Mouse (Mus musculus) lung, postnatal 0 days (tissue): ENCODE measurements around the gene Rora. TPM values are rescaled to one million over a fixed set of nuclear protein-coding genes. Genes with fewer than 3 reads are reported as not detected.

Experiments used
- ATAC-seq: fragments of 200-750 bp; cut with Nextera tagmentation; 2 replicates; pipeline ENCODE4 v1.8.0; 2017; ENCODE audit warnings: moderate library complexity
- DNase-seq: peaks from one replicate; pipeline ENCODE4 v3.0.0-alpha.2; 2016; ENCODE audit warnings: low spot score
- H3K27ac ChIP-seq: fragments of 300-500 bp; sonication (generic); 2 replicates; pipeline ENCODE4 v1.5.1; 2014; ENCODE audit warnings: antibody characterized with exemption, mild to moderate bottlenecking, low read length, mixed read lengths
- H3K27me3 ChIP-seq: fragments of 300-500 bp; sonication (generic); replicated peaks from 2 replicates; pipeline ENCODE4 v1.6.1; 2014; ENCODE audit warnings: low read length, mixed read lengths; ENCODE audit not compliant: insufficient read depth
- H3K36me3 ChIP-seq: fragments of 300-500 bp; sonication (generic); 2 replicates; pipeline ENCODE4 v1.6.1; 2014; ENCODE audit warnings: low read length, mixed read lengths; ENCODE audit not compliant: insufficient read depth
- H3K4me1 ChIP-seq: fragments of 300-500 bp; sonication (generic); 2 replicates; pipeline ENCODE4 v1.6.1; 2014; ENCODE audit warnings: antibody characterized with exemption, low read depth, low read length, mixed read lengths; ENCODE audit not compliant: insufficient read depth
- H3K4me2 ChIP-seq: fragments of 300-500 bp; sonication (generic); replicated peaks from 2 replicates; pipeline ENCODE4 v1.6.1; 2014; ENCODE audit warnings: low read depth, mild to moderate bottlenecking, low read length, moderate library complexity, mixed read lengths
- H3K4me3 ChIP-seq: fragments of 300-500 bp; sonication (generic); 2 replicates; pipeline ENCODE4 v1.5.1; 2014; ENCODE audit warnings: low read depth, low read length
- H3K9ac ChIP-seq: fragments of 300-500 bp; sonication (generic); replicated peaks from 2 replicates; pipeline ENCODE4 v1.6.1; 2014; ENCODE audit warnings: low read depth, mild to moderate bottlenecking
- H3K9me3 ChIP-seq: fragments of 300-500 bp; sonication (generic); 2 replicates; pipeline ENCODE4 v1.6.1; 2016; ENCODE audit warnings: low read length, mixed read lengths
- CTCF ChIP-seq: IDR thresholded peaks from 2 replicates; pipeline ENCODE4 v1.5.1; 2016; ENCODE audit warnings: antibody characterized with exemption, mild to moderate bottlenecking
- EP300 ChIP-seq: IDR thresholded peaks from 2 replicates; pipeline ENCODE4 v1.6.1; 2016; ENCODE audit warnings: antibody characterized with exemption, mild to moderate bottlenecking, control low read depth
- WGBS: fragments of 180-500 bp; shearing (Covaris S2); extraction: QIAGEN DNeasy Blood & Tissue Kit; methylation state at CpG from one replicate; pipeline ENCODE4 v1.1.7; 2014; 5-methylcytosine and 5-hydroxymethylcytosine counted together
- polyA plus RNA-seq: library from polyadenylated mRNA; unstranded; fragments of >200 nt; fragmentation: Nextera tagmentation; extraction: Ambion mirVana; gene quantifications from 2 replicates; pipeline ENCODE4 v1.2.1, GENCODE M21; 2015

Rora gene
- polyA plus RNA-seq, 1 experiment from 2014 or later: 18.8 TPM

DNA sequence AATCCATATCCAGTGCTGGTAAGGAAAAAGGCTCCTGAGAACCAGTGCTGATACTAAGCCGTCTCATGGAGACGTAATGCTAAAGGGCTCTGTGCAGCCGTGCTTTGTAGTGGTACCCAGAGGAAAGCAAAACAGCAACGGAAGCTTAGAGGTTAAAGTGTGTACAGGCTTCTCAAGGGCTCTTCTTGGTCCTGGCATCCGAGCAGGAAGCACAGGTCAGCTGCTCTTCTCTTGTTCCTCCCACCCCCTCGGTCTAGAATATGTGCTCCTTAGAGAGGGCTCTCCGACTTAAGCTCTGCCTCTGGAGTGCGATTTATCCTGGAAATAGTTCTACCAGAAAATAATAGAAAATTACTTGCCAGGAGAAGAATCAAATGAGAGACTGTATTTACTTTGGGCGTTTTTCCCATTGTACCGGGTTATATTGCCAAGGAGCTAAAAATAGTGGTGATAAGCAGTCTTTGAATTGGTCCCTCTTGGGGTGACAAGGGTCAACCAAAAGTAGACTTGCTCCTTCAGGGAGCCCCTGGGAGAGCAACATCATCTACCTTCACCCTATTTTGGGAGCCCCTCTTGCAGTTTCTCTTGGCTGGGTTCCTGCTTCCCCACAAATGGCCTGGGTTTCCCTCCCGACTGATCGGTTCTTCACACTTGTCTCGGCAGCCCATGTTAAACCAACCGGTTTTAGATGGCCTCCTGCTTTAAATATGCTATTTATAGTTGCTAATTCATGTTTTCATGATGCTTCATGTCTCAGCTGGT lies 57.5 kb downstream of the Rora start:
- WGBS: 44% methylated on average over 14 of the region's 14 CpGs
- Histone ChIP-seq H3K4me2 (no peak overlapping the region), H3K4me1 (no peaks in the 10 kb centered on the region), H3K4me3 (no peak overlapping the region), H3K9ac (no peak overlapping the region), H3K36me3 (no peaks in the 10 kb centered on the region), H3K27me3 (no peaks in the 10 kb centered on the region), H3K27ac (no peak overlapping the region), H3K9me3 (no peaks in the 10 kb centered on the region)
- ATAC-seq (peak; percentile 41; the same call in 1 of the 2 replicates), DNase-seq (peak; percentile 48)
- TF ChIP-seq CTCF: no peak
- TF ChIP-seq EP300: no peak

DNA sequence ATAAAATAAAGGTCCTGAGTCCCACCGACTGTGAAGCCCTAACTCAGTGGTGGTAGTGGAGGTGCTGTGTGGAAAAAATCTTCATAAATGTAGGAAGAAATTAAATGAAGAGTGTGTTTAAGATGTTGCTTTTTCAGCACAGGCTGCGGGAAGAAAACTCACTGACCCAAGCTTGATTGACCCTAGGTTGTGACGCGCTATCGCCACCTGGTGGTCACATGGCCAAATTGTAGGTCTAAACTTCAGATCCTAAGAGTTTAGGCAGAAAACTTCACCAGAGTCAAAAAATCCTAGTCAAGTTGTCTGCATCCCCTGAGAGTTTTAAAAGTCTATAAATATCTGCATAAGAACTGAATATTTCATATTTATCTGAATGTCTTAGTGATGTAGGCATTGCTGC lies 63.4 kb downstream of the Rora start:
- Histone ChIP-seq H3K27me3 (no peaks in the 10 kb centered on the region), H3K4me2 (no peak overlapping the region), H3K9ac (no peak overlapping the region), H3K36me3 (no peaks in the 10 kb centered on the region), H3K4me3 (no peak overlapping the region), H3K4me1 (no peaks in the 10 kb centered on the region), H3K27ac (no peak overlapping the region), H3K9me3 (no peaks in the 10 kb centered on the region)
- DNase-seq (no peak), ATAC-seq (no peak)
- WGBS: 24% methylated on average over 5 of the region's 5 CpGs
- TF ChIP-seq EP300 (no peak), CTCF (peak; percentile 70)

DNA sequence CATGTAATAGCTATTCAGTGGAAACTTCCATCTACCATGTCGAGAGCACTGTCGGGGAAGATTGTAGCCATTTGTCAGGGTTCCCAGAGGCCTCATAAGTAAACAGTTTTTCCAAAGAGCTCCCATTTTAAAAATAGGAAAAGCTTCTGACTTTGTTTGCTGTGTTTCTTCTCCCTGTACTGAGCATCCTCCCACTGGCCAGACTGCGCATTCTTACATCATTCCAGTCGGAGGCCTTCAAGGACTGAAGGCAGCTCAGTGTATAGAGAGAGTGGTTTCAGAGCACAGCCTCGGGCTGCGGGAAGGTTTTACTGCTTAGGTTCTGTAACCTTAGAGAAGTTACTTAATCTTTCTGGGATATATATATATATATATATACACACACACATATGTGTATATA lies 64.8 kb downstream of the Rora start:
- no peak for ATAC-seq
- H3K9ac ChIP-seq: no peak overlapping the region
- H3K4me2 ChIP-seq: no peak overlapping the region
- H3K9me3 ChIP-seq: no peaks in the 10 kb centered on the region
- 87% methylated on average over 6 of the region's 6 CpGs for WGBS
- H3K4me3 ChIP-seq: no peak overlapping the region
- no peak for DNase-seq
- no peaks in the 10 kb centered on the region for H3K27me3 ChIP-seq
- H3K4me1 ChIP-seq: no peaks in the 10 kb centered on the region
- no peaks in the 10 kb centered on the region for H3K36me3 ChIP-seq
- TF ChIP-seq CTCF: no peak
- no peak for TF ChIP-seq EP300
- H3K27ac ChIP-seq: no peak overlapping the region

DNA sequence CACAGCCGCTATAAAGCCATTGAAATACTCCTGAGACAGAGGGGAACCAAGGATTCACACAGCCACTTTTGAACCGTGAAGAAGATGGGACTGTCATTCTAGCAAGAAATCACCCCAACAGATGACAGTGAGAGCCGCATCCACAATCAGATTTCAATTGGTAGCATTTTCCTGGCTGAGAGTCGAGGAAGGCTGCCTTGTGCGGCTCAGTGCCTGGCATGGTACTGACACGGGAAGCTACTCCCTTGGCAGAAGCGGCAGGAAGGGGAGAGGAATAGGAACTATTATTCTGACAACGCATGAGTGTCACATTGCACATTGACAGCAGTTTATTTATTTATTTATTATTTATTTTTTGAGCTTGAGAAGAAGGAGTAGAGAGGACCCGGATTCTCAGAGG lies 65.7 kb downstream of the Rora start:
- ATAC-seq (no peak), DNase-seq (no peak)
- Histone ChIP-seq H3K27ac (no peak overlapping the region), H3K9ac (no peak overlapping the region), H3K4me1 (no peaks in the 10 kb centered on the region), H3K4me3 (no peak overlapping the region), H3K4me2 (no peak overlapping the region), H3K9me3 (no peaks in the 10 kb centered on the region), H3K27me3 (no peaks in the 10 kb centered on the region), H3K36me3 (no peaks in the 10 kb centered on the region)
- WGBS: 71% methylated on average over 9 of the region's 9 CpGs
- TF ChIP-seq CTCF (no peak), EP300 (no peak)

DNA sequence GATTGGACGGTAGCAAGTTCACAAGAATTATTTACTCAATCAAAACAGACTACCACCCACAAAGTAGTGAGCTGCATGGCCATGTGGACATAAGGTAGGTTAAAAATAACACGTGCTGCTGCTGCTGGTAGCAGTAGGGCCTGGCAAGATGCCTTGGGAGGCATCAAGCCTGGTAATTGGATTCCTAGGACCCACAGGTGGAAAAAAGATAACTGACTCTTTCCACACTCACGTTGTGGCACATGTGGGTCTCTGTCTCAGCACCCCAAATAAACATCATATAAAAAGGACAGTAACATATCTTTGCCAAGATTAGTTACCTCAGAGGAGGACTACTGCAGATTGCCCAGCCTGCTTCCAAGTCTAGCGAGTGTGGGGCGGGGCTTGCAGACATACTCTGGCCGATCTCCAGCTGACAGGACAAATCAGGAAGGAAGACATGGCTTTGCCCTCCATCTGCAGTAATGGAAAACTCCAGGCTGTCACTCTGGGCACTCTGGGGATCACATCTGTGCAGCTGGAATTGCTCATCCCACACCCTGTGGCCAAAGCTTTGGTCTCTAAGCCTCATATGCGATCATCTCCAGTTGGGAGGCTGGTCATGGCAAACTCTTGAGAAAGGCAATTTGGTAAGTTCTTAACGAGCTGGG lies 71.2 kb downstream of the Rora start:
- 55% methylated on average over 8 of the region's 8 CpGs for WGBS
- H3K9me3 ChIP-seq: no peaks in the 10 kb centered on the region
- no peaks in the 10 kb centered on the region for H3K36me3 ChIP-seq
- H3K4me3 ChIP-seq: no peak overlapping the region
- ATAC-seq (peak; percentile 67; the same call in 1 of the 2 replicates), DNase-seq (peak; percentile 56)
- no peaks in the 10 kb centered on the region for H3K4me1 ChIP-seq
- no peak overlapping the region for H3K27ac ChIP-seq
- H3K9ac ChIP-seq: no peak overlapping the region
- H3K27me3 ChIP-seq: no peaks in the 10 kb centered on the region
- no peak for TF ChIP-seq EP300
- no peak for TF ChIP-seq CTCF
- H3K4me2 ChIP-seq: no peak overlapping the region

DNA sequence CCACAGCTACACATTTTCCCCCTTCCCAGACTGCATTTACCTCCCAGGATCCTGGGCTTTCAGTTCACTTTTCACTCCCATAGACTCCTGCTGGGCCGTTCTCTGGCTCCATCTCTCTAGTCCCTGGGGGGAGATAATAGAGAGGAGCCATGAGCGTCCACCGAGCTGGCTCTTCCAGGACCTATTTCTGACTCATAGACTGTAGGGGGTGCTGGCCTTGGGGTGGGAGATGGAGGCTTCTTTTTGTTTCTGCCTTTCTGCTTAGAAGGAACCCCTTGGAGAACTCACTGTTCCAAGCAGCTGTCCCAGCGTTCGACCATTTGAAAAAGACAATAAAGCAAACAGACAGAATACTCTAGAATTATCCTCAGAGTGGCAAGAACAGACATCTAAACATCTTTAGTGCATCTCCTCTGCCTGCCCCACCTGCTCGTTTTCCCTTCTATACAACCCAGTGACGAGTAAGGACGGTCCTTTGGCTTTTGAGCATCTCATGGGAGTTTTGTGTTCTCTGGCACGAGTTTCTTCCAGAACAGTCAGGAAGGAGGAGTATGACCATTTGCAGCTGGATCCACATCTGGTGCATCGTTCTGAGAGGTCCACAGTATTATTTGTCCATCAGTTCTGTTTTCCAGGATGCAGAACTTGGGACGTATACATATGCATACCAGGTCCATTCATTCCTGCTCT lies 73.7 kb downstream of the Rora start:
- no peaks in the 10 kb centered on the region for H3K4me1 ChIP-seq
- no peak overlapping the region for H3K27ac ChIP-seq
- H3K36me3 ChIP-seq: no peaks in the 10 kb centered on the region
- H3K4me2 ChIP-seq: no peak overlapping the region
- DNase-seq (no peak), ATAC-seq (no peak)
- H3K27me3 ChIP-seq: no peaks in the 10 kb centered on the region
- no peak overlapping the region for H3K4me3 ChIP-seq
- TF ChIP-seq EP300: no peak
- no peak for TF ChIP-seq CTCF
- 0 out of 2 replicates have a peak, but pooled peaks cover 3% of the 10 kb centered on the region for H3K9me3 ChIP-seq
- no peak overlapping the region for H3K9ac ChIP-seq
- 85% methylated on average over 11 of the region's 11 CpGs for WGBS
